Mouse (Mus musculus): Measurements from ENCODE around the gene Snrpg. TPM values are rescaled to one million over a fixed set of nuclear protein-coding genes. Genes with fewer than 3 reads are reported as not detected.
A peak's percentile ranks its signal among the peaks of the same experiment; 100 is the strongest.

The Snrpg gene
- polyA plus RNA-seq, 1 experiment from 2014 or later, result 781 TPM

GRCm38 (mm10) chr6:86343656-86344055 is 27.4 kb upstream of the Snrpg start:
- H3K27me3 ChIP-seq, result no peaks in the 10 kb centered on the region
- no peak for ATAC-seq (ENCODE audit: insufficient number of reproducible peaks, insufficient read depth, low FRiP score, low TSS enrichment, low read depth)
- no peaks in the 10 kb centered on the region for H3K9me3 ChIP-seq
- 0 out of 2 replicates have a peak overlapping the region, but pooled peaks have one; percentile 17 for H3K9ac ChIP-seq
- H3K36me3 ChIP-seq, result no peaks in the 10 kb centered on the region
- 20% methylated on average over 7 of the region's 7 CpGs for WGBS
- H3K4me2 ChIP-seq, result peak overlapping the region; percentile 33
- peaks cover 5% of the 10 kb centered on the region for H3K4me1 ChIP-seq
- no peak overlapping the region for H3K27ac ChIP-seq
- no peak overlapping the region for H3K4me3 ChIP-seq

DNA sequence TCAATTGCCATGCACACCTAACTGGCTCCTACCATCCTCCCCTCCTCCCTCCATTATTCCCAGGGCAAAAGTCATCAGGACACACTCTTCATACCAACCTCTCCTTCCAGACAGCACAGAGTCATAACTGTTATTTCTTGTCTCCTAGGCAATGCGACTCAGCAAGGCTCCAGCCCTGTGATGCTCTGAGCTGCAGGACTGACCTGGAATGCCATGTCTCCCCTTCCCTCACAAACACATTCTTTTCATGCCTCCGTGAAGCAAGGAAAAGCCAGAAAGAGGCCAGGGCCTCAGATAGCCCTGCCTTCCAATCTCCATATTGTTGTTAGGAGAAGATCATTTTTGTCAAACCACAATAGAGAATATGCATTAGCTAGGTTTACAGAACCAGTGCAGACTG is 25.0 kb upstream of the Snrpg start:
- Histone ChIP-seq H3K9ac (no peak overlapping the region), H3K27ac (no peak overlapping the region), H3K4me2 (no peak overlapping the region), H3K27me3 (no peaks in the 10 kb centered on the region), H3K9me3 (no peaks in the 10 kb centered on the region), H3K36me3 (no peaks in the 10 kb centered on the region), H3K4me3 (no peak overlapping the region), H3K4me1 (peaks cover 5% of the 10 kb centered on the region)
- ATAC-seq (ENCODE audit: insufficient number of reproducible peaks, insufficient read depth, low FRiP score, low TSS enrichment, low read depth), result no peak
- 45% methylated on average over 2 of the region's 2 CpGs for WGBS

- H3K36me3 ChIP-seq, result no peaks in the 10 kb centered on the region
- H3K4me2 ChIP-seq, result no peak overlapping the region
- H3K4me1 ChIP-seq, result no peaks in the 10 kb centered on the region
- no peak overlapping the region for H3K27ac ChIP-seq
- H3K9me3 ChIP-seq, result no peaks in the 10 kb centered on the region
- H3K27me3 ChIP-seq, result no peaks in the 10 kb centered on the region
- H3K9ac ChIP-seq, result no peak overlapping the region
- no peak overlapping the region for H3K4me3 ChIP-seq
- 57% methylated on average over 7 of the region's 7 CpGs for WGBS
- no peak for ATAC-seq (ENCODE audit: insufficient number of reproducible peaks, insufficient read depth, low FRiP score, low TSS enrichment, low read depth)
These were observed 21.8 kb upstream of the Snrpg start for GRCm38 (mm10) chr6:86349257-86349656.

DNA sequence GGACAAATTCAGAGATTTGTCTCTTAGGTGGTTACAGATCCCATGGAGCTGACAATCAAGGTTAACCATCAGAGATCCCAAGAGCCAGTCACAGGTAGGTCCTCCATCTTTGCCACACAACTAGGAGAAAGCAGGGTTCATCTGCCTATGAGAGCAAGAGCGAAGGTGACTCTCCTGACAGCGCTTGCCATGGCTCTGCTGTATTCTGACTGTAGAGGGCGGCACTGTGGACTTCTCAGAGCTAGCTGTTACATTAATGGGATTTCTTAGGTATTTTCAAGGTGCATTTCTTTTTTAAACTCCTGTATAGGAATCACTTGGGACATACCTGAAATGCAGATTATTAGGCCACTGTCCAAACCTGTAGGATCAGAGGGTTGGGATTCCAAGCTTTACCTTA is 16.2 kb upstream of the Snrpg start:
- no peak overlapping the region for H3K9ac ChIP-seq
- 52% methylated on average over 3 of the region's 3 CpGs for WGBS
- H3K4me2 ChIP-seq, result no peak overlapping the region

DNA sequence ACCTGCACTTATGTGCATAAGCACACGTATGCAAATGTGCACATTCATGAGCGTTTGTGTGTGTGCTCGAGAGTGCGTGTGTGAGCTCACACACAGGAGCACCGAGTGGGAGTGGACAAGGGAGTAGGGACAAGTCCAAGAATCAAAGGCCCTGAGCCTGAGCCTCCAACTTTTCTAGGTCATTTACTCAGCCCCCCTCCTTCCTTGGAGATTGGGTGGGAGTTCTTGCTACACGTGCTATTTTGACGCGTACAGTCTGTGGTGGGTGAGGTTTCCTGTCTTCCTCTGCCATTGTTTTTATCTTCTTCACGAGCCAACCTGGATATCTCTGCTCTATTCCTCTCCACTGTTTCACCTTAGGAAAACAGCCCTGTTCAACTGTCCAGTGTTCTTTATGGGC is 14.1 kb upstream of the Snrpg start:
- Histone ChIP-seq H3K27ac (no peak overlapping the region), H3K4me2 (no peak overlapping the region), H3K36me3 (no peaks in the 10 kb centered on the region), H3K4me1 (no peaks in the 10 kb centered on the region), H3K9ac (no peak overlapping the region), H3K27me3 (no peaks in the 10 kb centered on the region), H3K4me3 (no peak overlapping the region), H3K9me3 (no peaks in the 10 kb centered on the region)
- 78% methylated on average over 9 of the region's 9 CpGs for WGBS
- ATAC-seq (ENCODE audit: insufficient number of reproducible peaks, insufficient read depth, low FRiP score, low TSS enrichment, low read depth), result no peak

More for the DNA sequence above, 16.2 kb upstream of the Snrpg start:
- Histone ChIP-seq H3K9me3 (no peaks in the 10 kb centered on the region), H3K4me3 (no peak overlapping the region), H3K4me1 (no peaks in the 10 kb centered on the region), H3K36me3 (no peaks in the 10 kb centered on the region), H3K27ac (no peak overlapping the region), H3K27me3 (no peaks in the 10 kb centered on the region)
- no peak for ATAC-seq (ENCODE audit: insufficient number of reproducible peaks, insufficient read depth, low FRiP score, low TSS enrichment, low read depth)

GRCm38 (mm10) chr6:86360691-86361090 is 10.4 kb upstream of the Snrpg start:
- no peaks in the 10 kb centered on the region for H3K9me3 ChIP-seq
- H3K27me3 ChIP-seq, result no peaks in the 10 kb centered on the region
- H3K27ac ChIP-seq, result no peak overlapping the region
- ATAC-seq (ENCODE audit: insufficient number of reproducible peaks, insufficient read depth, low FRiP score, low TSS enrichment, low read depth), result no peak
- no peaks in the 10 kb centered on the region for H3K4me1 ChIP-seq
- H3K36me3 ChIP-seq, result no peaks in the 10 kb centered on the region
- H3K4me3 ChIP-seq, result no peak overlapping the region
- no peak overlapping the region for H3K9ac ChIP-seq
- 69% methylated on average over 7 of the region's 7 CpGs for WGBS
- H3K4me2 ChIP-seq, result no peak overlapping the region

DNA sequence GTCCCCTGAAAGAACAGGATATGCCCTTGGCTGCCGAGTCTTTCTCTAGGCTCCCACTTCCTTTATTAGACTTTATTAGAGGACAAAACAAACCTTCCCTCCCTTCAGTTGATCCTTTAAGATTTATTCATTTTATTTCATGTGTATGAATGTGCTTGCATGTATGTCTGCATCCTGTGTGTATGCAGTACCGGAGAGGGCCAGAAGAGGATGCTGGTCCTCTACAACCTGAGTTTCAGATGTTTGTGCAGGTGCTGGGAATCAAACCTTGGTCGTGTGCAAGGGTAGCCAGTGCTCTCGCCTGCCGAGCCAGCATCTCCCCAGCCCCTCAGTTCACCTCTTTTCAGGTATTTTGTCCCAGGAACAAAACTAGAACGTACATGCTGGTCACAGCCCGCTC is 9.7 kb upstream of the Snrpg start:
- Histone ChIP-seq H3K4me3 (no peak overlapping the region), H3K9ac (no peak overlapping the region), H3K9me3 (no peaks in the 10 kb centered on the region), H3K27me3 (no peaks in the 10 kb centered on the region), H3K4me2 (no peak overlapping the region), H3K27ac (no peak overlapping the region), H3K36me3 (no peaks in the 10 kb centered on the region), H3K4me1 (peaks cover 4% of the 10 kb centered on the region)
- 88% methylated on average over 7 of the region's 7 CpGs for WGBS
- ATAC-seq (ENCODE audit: insufficient number of reproducible peaks, insufficient read depth, low FRiP score, low TSS enrichment, low read depth), result no peak

- ATAC-seq (ENCODE audit: insufficient number of reproducible peaks, insufficient read depth, low FRiP score, low TSS enrichment, low read depth), result peak; percentile 34; the same call in 1 of the 2 replicates
- WGBS, result 4% methylated on average over 17 of the region's 17 CpGs
- peak overlapping the region; percentile 33; the same call in 1 of the 2 replicates for H3K27ac ChIP-seq
- no peaks in the 10 kb centered on the region for H3K9me3 ChIP-seq
- peak overlapping the region; percentile 93 for H3K4me2 ChIP-seq
- H3K4me1 ChIP-seq, result peaks cover 9% of the 10 kb centered on the region
- H3K4me3 ChIP-seq, result peak overlapping the region; percentile 69
- peaks cover 16% of the 10 kb centered on the region for H3K36me3 ChIP-seq
- peak overlapping the region; percentile 85 for H3K9ac ChIP-seq
- no peaks in the 10 kb centered on the region for H3K27me3 ChIP-seq
These were observed 6.5 kb upstream of the Snrpg start for GRCm38 (mm10) chr6:86364442-86365141.

DNA sequence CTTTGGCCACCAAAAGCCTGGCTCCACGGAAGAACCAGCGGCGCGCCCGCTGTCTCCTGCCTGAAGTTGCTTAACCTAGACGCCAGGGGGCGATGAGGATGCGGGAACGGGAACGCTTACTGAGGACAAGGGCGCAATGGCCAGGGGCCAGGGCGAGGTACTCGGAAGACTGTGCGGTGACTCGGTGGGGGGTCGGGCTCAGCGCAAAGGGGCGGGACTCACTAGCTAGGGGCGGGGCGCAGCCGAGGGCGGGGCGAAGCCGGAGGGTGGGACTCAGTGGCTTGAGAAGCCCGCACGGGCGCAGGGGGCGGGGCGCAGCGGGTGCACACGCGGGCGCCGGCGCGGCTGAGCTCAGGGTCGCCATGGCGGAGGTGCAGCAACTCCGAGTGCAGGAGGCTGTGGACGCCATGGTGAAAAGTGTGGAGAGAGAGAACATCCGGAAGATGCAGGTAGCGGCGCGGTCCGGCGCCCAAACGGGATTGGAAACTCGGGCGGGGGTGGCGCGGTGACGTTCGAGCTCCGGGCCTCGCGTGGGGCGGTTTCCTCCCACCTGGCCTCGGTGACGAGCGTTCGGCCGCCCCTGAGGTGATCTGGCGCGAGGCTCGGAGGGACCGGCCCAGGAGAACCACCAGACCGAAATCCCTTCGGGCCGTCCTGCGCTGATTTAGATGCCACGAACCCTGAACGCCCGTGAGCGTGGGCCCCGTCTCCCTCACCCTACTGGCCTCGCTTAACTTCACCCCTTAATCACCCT is 5.6 kb upstream of the Snrpg start, which contains the start of gene Fam136a:
Fam136a (plus strand) TSS at position 276 of the 754 bp plus-strand sequence.
- Histone ChIP-seq H3K4me3 (peak within 1 kb of the TSS; percentile 69), H3K9ac (peak within 1 kb of the TSS; percentile 85), H3K9me3 (no peaks in the 10 kb centered on the region), H3K36me3 (peaks cover 17% of the 10 kb centered on the region), H3K4me1 (peaks cover 12% of the 10 kb centered on the region), H3K4me2 (peak within 1 kb of the TSS; percentile 93), H3K27ac (peak within 1 kb of the TSS; percentile 65), H3K27me3 (no peaks in the 10 kb centered on the region)
- under 1% methylated on average over 76 of the region's 76 CpGs for WGBS
- ATAC-seq (ENCODE audit: insufficient number of reproducible peaks, insufficient read depth, low FRiP score, low TSS enrichment, low read depth), result peak; percentile 92

DNA sequence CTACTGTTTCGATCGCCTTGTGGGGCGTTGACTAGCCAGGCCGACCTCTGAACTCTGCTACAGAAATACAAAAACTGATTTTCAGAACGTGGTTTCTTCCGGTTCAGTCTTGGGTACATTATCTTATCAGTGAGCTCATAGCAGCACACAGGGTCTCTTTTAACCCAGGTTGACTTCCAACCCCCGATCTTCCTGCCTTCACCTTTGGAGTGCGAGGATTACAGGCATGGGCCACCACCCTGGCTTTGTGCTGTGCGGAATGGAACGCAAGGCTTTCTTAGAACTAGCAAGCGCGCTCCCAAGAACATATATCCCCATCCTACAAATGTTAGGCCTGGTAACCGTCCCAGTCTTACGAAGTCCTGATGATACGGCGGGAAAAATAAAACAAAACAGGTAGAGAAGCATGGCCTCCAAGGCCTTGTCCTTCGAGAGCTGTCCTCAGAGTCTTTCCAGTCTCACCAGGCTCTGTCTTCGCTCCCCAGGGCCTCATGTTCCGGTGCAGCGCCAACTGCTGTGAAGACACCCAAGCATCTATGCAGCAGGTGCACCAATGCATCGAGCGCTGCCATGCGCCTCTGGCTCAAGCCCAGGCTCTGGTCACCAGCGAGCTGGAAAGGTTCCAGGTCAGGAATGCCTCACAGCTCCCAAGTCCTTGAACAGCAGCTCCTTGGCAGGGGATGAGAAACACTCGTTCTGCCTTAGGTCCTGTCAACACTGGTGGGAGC is 4.8 kb upstream of the Snrpg start:
- ATAC-seq (ENCODE audit: insufficient number of reproducible peaks, insufficient read depth, low FRiP score, low TSS enrichment, low read depth), result no peak; the same call in 1 of the 2 replicates
- H3K4me2 ChIP-seq, result peak overlapping the region; percentile 93
- H3K9me3 ChIP-seq, result no peaks in the 10 kb centered on the region
- H3K36me3 ChIP-seq, result peaks cover 17% of the 10 kb centered on the region
- no peaks in the 10 kb centered on the region for H3K27me3 ChIP-seq
- WGBS, result 46% methylated on average over 25 of the region's 25 CpGs
- peak overlapping the region; percentile 85 for H3K9ac ChIP-seq
- H3K4me1 ChIP-seq, result peaks cover 16% of the 10 kb centered on the region
- peak overlapping the region; percentile 65 for H3K27ac ChIP-seq
- peak overlapping the region; percentile 69 for H3K4me3 ChIP-seq

GRCm38 (mm10) chr6:86366853-86367249 is 4.3 kb upstream of the Snrpg start:
- Histone ChIP-seq H3K4me1 (peaks cover 16% of the 10 kb centered on the region), H3K36me3 (peaks cover 17% of the 10 kb centered on the region), H3K4me3 (peak overlapping the region; percentile 69), H3K27me3 (no peaks in the 10 kb centered on the region), H3K9ac (peak overlapping the region; percentile 85; the same call in 1 of the 2 replicates), H3K4me2 (peak overlapping the region; percentile 93), H3K9me3 (no peaks in the 10 kb centered on the region), H3K27ac (no peak overlapping the region)
- WGBS, result 80% methylated on average over 2 of the region's 2 CpGs
- ATAC-seq (ENCODE audit: insufficient number of reproducible peaks, insufficient read depth, low FRiP score, low TSS enrichment, low read depth), result no peak
